Mouse (Mus musculus) CD4-positive, CD25-positive, alpha-beta regulatory T cell, adult 2 months (primary cell): ENCODE data around the gene Henmt1.

Experiments
- DNase-seq: peaks from one replicate; pipeline ENCODE4 v3.0.0-alpha.2; 2012; ENCODE audit warnings: low read depth, low spot score

Henmt1 gene

DNA sequence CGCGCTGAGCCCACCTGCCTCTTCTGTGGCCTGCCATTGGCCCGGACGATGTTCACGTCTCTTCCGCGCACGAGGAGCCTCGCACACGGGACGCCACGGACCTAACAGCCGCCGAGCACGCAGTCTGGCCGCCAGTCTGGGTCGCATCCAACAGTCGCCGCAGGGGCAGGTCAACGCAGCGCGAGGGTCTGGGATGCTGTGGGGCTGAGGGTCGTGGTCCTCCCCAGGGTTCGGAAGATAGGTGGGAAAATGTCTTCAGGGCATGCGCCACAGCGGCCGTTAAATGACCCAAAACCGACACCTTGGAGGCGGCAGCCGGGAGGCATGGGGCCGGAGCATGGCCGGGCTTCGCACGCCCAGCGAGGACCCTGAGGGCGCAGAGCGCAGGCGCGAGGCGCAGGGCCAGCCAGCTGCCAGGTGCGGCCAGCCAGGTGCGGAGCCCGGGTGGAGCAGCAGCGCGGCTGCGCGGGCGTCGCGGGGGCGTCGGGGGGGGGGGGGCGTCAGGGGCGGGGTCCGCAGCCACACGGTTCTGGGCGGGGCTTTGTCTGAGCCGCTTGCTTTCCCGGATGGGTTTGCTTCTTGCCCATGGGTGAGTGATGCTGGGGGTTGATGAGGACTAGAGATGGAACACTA, 444 bp downstream of the Henmt1 start, which contains the start of gene Gm9857:
Gene Gm9857 (minus strand): TSS at position 445 of the 633 bp plus-strand sequence.
- peak; percentile 34 for DNase-seq

GRCm38 (mm10) chr3:108940996-108941395, 1.3 kb downstream of the Henmt1 start:
- DNase-seq = no peak

DNA sequence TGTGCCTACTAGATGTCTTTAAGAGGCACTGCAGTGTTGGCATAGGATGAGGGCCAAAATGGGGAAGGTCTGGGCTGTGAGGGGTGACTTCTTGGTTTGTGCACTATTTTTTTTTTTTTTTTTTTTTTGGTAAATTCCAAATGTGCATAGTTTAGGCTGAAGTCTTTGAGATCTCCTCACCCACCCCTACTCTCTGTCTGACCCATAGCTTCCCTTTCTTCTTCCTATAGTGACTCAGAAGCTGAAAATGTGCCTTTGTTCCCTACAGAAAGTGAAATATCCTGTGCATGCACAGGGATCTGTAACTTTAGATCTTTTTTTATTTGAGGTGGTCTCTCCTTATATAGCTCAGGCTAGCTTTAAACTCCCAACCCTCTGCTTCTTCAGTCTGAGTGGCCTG, 18.3 kb downstream of the Henmt1 start:
- DNase-seq = no peak

DNA sequence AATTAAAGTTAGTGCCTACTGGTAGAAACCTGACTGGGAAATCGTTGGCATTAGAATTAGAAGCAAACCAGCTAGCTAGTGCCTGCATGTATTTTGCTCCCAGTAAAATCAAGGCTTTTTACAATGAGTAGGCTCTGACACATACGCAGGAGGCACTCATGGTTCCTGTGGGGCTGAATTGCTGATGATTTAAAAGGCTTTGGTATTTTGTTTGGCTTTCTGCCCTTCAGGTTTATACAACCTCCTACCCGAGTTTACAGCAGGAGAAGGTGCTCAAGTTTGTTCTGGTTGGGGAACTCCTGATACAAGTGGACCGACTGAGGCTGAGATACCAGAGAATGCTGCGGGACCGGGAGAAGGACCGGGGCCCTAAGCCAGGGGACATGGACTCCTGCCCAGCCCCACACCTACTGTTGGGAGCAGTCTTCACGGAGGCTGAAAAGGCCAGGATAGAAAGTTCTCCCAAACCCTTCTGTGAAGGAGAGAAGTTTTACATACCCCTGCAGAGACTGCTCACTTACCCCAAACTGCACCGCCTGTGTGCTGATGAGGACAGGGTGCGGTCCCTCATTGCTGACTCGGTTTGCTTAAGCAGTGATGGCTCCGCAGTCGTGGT, 20.1 kb downstream of the Henmt1 start:
- DNase-seq = no peak

- DNase-seq = no peak
Measured at GRCm38 (mm10) chr3:108961226-108961625, 21.6 kb downstream of the Henmt1 start.

GRCm38 (mm10) chr3:108961655-108962054, 22.0 kb downstream of the Henmt1 start:
- DNase-seq = peak; percentile 38

DNA sequence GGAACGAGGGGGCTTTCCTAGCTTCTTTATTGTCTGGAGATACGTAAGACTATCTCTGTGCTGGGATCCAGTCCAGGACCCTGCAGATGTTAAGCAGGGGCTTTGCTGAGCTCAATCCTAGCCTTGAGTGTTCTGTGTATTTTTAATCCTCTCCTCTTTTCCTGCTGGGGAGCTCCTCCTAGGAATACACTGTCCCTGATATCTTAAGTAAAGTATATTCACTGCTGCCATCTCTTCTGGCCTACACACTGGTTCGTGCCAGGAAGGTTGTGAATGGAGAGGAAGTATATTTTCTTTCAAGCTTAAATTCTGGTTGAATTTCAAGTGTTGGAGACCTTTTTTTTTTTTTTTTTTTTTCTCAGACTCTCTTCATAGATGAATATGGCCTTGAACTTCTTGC, 23.6 kb downstream of the Henmt1 start:
- no peak for DNase-seq

DNA sequence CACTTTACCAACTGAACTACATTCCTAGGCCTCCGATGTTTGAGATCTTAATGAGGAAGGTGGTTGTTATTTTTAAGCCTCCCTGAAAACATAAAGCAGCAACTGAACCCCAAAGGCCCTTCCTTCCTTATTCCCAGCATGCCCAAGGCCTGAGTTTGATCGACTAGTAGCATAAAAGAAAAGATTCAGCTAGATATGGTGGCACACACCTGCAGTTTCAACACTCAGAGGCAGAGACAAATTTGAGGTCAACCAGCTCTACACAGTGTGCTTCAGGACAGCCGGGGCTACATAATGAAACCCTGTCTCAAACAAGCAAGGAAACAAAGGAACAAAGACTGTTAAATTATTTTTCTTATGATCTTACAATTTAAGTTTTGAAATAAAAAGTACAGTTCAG, 24.1 kb downstream of the Henmt1 start:
- DNase-seq = no peak

- peak; percentile 10 for DNase-seq
Measured at GRCm38 (mm10) chr3:108964361-108965044, 24.8 kb downstream of the Henmt1 start.

GRCm38 (mm10) chr3:108966051-108966450, 26.4 kb downstream of the Henmt1 start:
- no peak for DNase-seq

DNA sequence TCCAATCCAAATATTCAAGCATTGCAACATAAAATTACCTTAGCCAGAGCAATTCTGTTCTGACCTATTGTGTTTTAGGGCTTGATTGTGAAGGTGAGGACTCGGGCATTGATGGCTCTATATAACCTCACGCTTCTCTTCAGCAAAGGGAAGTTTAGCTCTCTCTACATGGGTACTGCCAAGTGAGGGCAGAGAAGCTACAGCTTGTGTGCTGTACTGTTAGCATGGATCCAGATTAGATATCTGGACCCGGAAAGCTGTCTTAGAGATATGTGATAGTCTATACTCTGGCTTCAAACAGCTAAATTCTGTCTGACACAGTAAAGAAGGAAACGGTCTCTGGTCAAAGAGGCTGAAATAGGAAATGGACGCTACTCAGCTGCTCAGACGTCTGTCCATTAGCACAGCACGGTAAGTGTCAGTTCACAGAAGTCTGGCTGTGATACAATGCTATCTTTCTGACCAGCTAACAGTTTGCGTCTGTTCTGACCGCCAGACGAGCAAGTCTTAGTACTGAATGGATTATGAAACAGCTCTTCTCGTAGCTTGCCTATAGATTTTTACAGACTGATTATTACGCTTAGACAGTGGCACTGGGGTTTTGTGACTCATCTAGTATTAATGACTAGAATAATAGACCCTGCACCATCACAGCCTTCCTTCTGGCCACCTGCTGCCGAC, 34.4 kb downstream of the Henmt1 start:
- no peak for DNase-seq

GRCm38 (mm10) chr3:108974920-108975485, 35.3 kb downstream of the Henmt1 start:
- peak; percentile 16 for DNase-seq

DNA sequence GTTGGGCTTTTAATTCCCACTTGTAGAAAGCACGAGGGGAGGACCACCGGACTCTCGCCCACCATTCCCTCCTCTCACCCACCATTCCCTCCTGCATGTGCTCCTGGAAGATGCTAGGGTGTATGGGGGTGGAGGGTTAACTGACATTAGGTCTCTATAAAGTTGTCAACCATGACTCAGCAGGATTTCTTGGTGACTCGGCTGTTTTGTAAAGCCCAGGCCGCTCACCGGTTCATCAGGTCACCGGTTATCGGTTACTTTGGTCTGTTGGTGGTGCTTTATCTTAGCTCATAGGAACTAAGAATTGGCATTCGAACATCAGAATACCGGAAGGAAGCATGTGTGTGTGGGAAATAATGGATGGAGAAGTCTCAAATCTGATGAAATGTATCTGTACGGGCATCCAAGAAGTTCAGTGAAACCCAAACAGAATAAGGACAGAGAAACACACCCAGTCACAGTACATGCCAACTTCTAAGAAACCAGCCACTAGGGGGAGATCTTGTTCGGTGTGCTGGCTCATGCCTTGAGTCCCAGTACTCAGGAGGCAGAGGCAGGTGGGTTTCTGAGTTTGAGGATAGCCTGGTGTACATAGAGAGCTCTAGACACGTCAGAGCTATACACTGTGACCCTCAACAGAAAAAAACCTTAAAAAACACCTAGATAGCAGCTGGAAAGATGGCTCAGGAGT, 37.8 kb downstream of the Henmt1 start:
- peak; percentile 69 for DNase-seq

GRCm38 (mm10) chr3:108981946-108982345, 42.3 kb downstream of the Henmt1 start:
- DNase-seq = no peak

DNA sequence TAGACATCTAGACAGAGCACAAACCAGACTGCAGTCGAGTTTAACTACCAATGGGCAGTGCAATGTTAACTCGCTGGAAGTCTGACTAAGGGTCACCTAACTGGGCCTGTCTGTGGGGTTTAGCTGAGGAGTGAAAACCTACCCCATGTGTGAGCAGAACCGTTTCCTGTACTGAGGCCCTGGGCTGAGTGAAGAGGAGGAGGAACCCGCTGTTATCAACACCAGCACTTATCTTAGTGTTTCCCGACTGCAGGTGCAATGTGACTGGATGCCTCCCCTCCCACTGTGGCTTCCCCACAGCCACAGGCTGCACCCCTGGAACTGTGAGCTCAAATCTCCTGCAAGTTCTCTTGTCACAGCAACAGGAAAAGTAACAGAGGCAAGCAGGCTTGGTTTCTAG, 44.3 kb downstream of the Henmt1 start:
- DNase-seq = no peak

GRCm38 (mm10) chr3:108986534-108986933, 46.9 kb downstream of the Henmt1 start:
- DNase-seq = no peak

DNA sequence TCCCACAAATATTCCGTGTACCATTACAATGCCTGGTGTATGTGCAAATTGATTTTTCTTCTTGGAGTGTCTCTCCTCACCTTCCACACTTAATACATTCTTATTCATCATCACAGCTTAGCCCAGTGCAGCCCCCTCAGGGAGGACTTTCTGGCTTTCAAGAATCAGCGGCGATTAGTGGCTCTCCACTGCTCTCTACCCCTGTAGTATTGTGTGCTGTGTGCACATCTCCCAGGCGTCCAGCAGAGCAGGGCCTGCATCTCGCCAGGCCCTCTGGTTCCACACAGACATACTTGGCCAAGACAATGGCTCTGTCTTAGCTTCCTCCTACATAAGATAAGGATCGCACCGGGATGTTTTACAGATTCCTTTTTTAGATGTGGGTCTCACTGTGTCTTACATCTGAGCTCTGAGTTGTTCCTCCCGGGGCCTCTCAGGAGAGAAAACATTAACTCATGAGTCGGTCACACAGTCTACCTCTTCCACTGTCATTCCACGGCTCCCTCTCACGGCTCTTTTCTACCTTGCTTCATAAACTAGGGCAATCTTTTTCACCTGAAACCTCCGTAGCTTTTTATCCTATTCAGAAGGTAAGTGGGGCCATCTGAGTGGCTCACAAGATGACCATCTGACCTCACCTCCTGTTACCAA, 47.5 kb downstream of the Henmt1 start:
- no peak for DNase-seq

DNA sequence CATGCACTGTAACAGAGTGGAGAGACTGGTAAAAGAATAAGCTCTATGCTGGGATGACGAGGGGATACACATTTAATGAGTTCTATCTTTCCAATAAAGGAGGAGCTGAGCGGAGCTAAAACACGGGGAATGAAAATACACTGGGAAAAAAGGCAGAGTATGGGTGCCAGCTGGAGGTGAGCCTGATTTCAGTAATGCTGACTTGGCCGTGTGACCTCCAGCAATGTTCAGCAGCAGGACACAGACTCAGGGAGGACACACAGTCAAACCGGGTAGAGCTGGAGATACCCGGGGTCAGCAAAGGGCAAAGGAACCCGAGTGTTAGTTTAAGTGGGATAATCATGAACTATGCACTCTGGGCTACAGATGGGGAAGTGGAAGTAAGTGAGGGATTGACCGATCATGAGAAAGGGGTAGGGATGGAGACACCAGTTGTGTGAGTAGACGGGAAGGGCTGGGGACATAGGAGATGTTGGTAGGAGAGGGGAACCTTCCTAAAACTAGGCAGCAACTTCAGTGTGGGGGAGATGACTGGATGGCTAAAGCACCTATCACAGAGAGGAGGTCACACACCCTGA, 50.4 kb downstream of the Henmt1 start:
- DNase-seq = no peak

GRCm38 (mm10) chr3:108994477-108994876, 54.8 kb downstream of the Henmt1 start:
- no peak for DNase-seq

DNA sequence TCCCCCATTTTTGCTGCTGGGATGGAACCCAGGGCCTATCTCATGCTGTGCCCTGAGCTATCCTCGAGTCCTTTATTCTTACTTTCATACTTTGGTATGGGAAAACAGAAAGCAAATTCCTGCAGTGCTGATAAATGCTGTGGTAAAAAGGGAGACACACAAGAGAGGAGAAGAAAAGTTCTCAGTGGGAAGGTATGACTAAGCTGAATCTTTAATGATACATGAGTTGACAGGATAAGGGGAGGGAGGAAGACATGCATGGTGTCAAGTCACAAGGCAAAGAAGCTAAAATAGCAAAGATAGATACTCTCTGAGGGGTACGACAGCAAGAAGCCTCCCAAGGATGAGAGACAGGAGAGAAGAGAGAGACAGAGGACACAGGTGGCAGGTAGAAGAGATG, 55.7 kb downstream of the Henmt1 start:
- DNase-seq = no peak

DNA sequence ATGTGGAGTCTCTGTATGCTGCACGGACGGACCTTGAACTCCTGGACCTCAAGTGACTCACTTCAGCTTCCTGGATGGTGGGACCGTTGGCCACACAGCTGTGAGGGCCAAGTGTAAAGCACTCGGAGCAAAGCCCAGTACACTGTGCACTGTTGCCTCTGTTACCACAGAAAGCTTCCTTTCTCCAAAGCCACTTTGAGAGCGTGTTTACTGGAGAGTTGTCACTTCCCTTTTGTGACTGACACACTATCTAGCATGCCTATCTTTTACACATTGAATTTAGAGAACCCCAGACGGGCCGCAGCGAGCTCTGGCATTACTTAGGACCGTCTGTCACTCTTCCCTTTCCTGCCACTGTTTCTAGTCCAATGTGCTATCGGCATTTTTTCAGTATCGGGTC, 57.6 kb downstream of the Henmt1 start:
- DNase-seq = no peak
